ENCODE assay signal across 13 mouse cellular contexts in the genomic region with DNA sequence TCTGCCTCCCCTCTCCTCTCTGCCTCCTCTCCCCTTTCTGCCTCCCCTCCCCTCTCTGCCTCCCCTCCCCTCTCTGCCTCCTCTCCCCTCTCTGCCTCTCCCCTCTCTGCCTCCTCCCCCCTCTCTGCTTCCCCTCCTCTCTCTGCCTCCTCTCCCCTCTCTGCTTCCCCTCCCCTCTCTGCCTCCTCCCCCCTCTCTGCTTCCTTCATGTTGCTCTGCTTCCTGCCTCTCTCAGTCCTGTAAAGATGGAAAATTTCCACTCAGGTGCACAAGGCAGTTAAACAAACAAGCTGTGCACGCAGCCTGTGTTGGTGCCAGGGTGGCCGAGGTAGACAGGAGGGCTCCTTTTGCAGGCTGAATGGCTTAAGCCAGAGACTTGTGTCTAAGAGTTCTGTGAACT. TPM values are rescaled to one million over a fixed set of nuclear protein-coding genes. Genes with fewer than 3 reads are reported as not detected.
A peak's percentile ranks its signal among the peaks of the same experiment; 100 is the strongest.
DNase-seq lines count a peak whose midpoint lies in the region; ATAC-seq and TF ChIP-seq lines count a peak whose summit lies in the region.
"Had no signal": no experiment of that assay in that cellular context is flagged by ENCODE, and none has a peak within 500 bp of the region (broad histone marks: within the 10 kb centered on the region; RNA-seq: fewer than 3 reads in every experiment).

No protein-coding gene starts in this region.

- no peak for TF ChIP-seq CTCF in thymus, adult 2 months (IDR thresholded peaks at IDR 0.05; ENCODE audit: borderline replicate concordance, control insufficient read depth, extremely low read depth, insufficient read depth, low read length, poor library complexity)

- H3K27ac ChIP-seq in hindbrain, embryonic 10.5 days: peak overlapping the region; percentile 66; the same call in 1 of the 2 replicates
- no peak overlapping the region for H3K27ac ChIP-seq in hindbrain, embryonic 16.5 days (ENCODE audit: low read depth, low read length)
- H3K27ac ChIP-seq in embryonic facial prominence, embryonic 12.5 days: peak overlapping the region; percentile 57; the same call in 1 of the 2 replicates
- peak overlapping the region; percentile 94 for H3K27ac ChIP-seq in thymus, adult 2 months (ENCODE audit: control insufficient read depth, insufficient read depth, low read length)
- H3K27ac ChIP-seq: intestine, embryonic 15.5 days; neural tube, embryonic 12.5 days had no signal

- TF ChIP-seq POLR2A in thymus, adult 2 months (IDR thresholded peaks at IDR 0.05; ENCODE audit: control insufficient read depth, extremely low read depth, insufficient read depth, low read length, poor library complexity): no peak

- no peak overlapping the region for H3K4me2 ChIP-seq in hindbrain, embryonic 16.5 days (ENCODE audit: low read length)
- no peak overlapping the region for H3K4me2 ChIP-seq in embryonic facial prominence, embryonic 12.5 days (replicated peaks)
- H3K4me2 ChIP-seq: intestine, embryonic 15.5 days; liver, embryonic 11.5 days; neural tube, embryonic 12.5 days had no signal

- no peaks in the 10 kb centered on the region for H3K27me3 ChIP-seq in hindbrain, embryonic 10.5 days (ENCODE audit: insufficient read depth, poor library complexity, severe bottlenecking)
- no peaks in the 10 kb centered on the region for H3K27me3 ChIP-seq in hindbrain, embryonic 16.5 days (replicated peaks; ENCODE audit: control insufficient read depth, insufficient read depth, low read length)
- no peaks in the 10 kb centered on the region for H3K27me3 ChIP-seq in embryonic facial prominence, embryonic 12.5 days
- no peaks in the 10 kb centered on the region for H3K27me3 ChIP-seq in thymus, adult 2 months (ENCODE audit: control insufficient read depth, insufficient read depth, low read length)
- H3K27me3 ChIP-seq: intestine, embryonic 15.5 days; neural tube, embryonic 12.5 days had no signal

- ATAC-seq in hindbrain, embryonic 16.5 days: no peak
- no peak for ATAC-seq in embryonic facial prominence, embryonic 12.5 days (ENCODE audit: insufficient number of reproducible peaks, insufficient read depth, low FRiP score, low TSS enrichment)
- ATAC-seq in megakaryocyte-erythroid progenitor cell, adult 5-6 weeks (replicated peaks; ENCODE audit: low FRiP score, low TSS enrichment, poor library complexity, severe bottlenecking): no peak
- ATAC-seq: intestine, embryonic 15.5 days had no signal

- no peak for DNase-seq in hindbrain, embryonic 10.5 days (ENCODE audit: low spot score)
- DNase-seq in kidney, postnatal 4 days: peak; percentile 42 to 65
- DNase-seq in thymus, adult 2 months: peak; percentile 54
- DNase-seq in testis, postnatal 10 days (ENCODE audit: low spot score): no peak
- no peak for DNase-seq in left cerebral cortex, adult 8-10 months (ENCODE audit: low spot score in 2 of 2)
- DNase-seq: adrenal gland, adult 2 months; gastrocnemius, postnatal 14 days had no signal

- H3K9me3 ChIP-seq in hindbrain, embryonic 10.5 days: no peaks in the 10 kb centered on the region
- H3K9me3 ChIP-seq in hindbrain, embryonic 16.5 days (ENCODE audit: control insufficient read depth, low read length): no peaks in the 10 kb centered on the region
- H3K9me3 ChIP-seq in embryonic facial prominence, embryonic 12.5 days: no peaks in the 10 kb centered on the region
- H3K9me3 ChIP-seq: intestine, embryonic 15.5 days; neural tube, embryonic 12.5 days had no signal

- peaks cover 49% of the 10 kb centered on the region for H3K4me1 ChIP-seq in hindbrain, embryonic 10.5 days (replicated peaks)
- H3K4me1 ChIP-seq in hindbrain, embryonic 16.5 days (ENCODE audit: control insufficient read depth, insufficient read depth, low read depth, low read length): no peaks in the 10 kb centered on the region
- no peaks in the 10 kb centered on the region for H3K4me1 ChIP-seq in embryonic facial prominence, embryonic 12.5 days
- peaks cover 16% of the 10 kb centered on the region for H3K4me1 ChIP-seq in thymus, adult 2 months (replicated peaks; ENCODE audit: control insufficient read depth, insufficient read depth, low read length)
- H3K4me1 ChIP-seq: intestine, embryonic 15.5 days had no signal

- no peaks in the 10 kb centered on the region for H3K36me3 ChIP-seq in hindbrain, embryonic 10.5 days
- no peaks in the 10 kb centered on the region for H3K36me3 ChIP-seq in hindbrain, embryonic 16.5 days (ENCODE audit: control insufficient read depth, insufficient read depth, low read length)
- no peaks in the 10 kb centered on the region for H3K36me3 ChIP-seq in embryonic facial prominence, embryonic 12.5 days
- H3K36me3 ChIP-seq in thymus, adult 2 months (ENCODE audit: control insufficient read depth, insufficient read depth, low read length): no peaks in the 10 kb centered on the region
- H3K36me3 ChIP-seq: intestine, embryonic 15.5 days; neural tube, embryonic 12.5 days had no signal

- WGBS in hindbrain, embryonic 10.5 days: 37% methylated on average over 2 of the region's 2 CpGs
- WGBS in hindbrain, embryonic 16.5 days: 10% methylated on average over 2 of the region's 2 CpGs
- 15% methylated on average over 2 of the region's 2 CpGs for WGBS in embryonic facial prominence, embryonic 12.5 days
- WGBS in thymus, adult 2 months: 4% methylated on average over 2 of the region's 2 CpGs

- H3K9ac ChIP-seq in hindbrain, embryonic 16.5 days (ENCODE audit: low read depth, low read length): no peak overlapping the region
- H3K9ac ChIP-seq in embryonic facial prominence, embryonic 12.5 days: no peak overlapping the region
- H3K9ac ChIP-seq: intestine, embryonic 15.5 days; neural tube, embryonic 12.5 days had no signal

- H3K4me3 ChIP-seq in hindbrain, embryonic 10.5 days: no peak overlapping the region
- no peak overlapping the region for H3K4me3 ChIP-seq in hindbrain, embryonic 16.5 days (ENCODE audit: low read length)
- no peak overlapping the region for H3K4me3 ChIP-seq in embryonic facial prominence, embryonic 12.5 days
- no peak overlapping the region for H3K4me3 ChIP-seq in thymus, adult 2 months (ENCODE audit: control insufficient read depth, insufficient read depth, low read length)
- H3K4me3 ChIP-seq: intestine, embryonic 15.5 days; neural tube, embryonic 12.5 days had no signal

RNA-seq across cellular contexts. Expression of a gene that starts 15.8 kb away (rescaled TPM):
- polyA plus RNA-seq in hindbrain, embryonic 10.5 days (2016; fragmentation: Nextera tagmentation; extraction: Ambion mirVana): not detected in 2 replicates
- not detected in 2 replicates for polyA plus RNA-seq in hindbrain, embryonic 16.5 days (2015; fragmentation: Nextera tagmentation; extraction: Ambion mirVana)
- polyA plus RNA-seq in embryonic facial prominence, embryonic 12.5 days (2016; fragmentation: Nextera tagmentation; extraction: Ambion mirVana): not detected in 2 replicates
- polyA plus RNA-seq in thymus, adult 2 months (2012; rRNA removed): 0.06 and 0.32 TPM in 2 replicates
- not detected in 2 replicates for total RNA-seq in megakaryocyte-erythroid progenitor cell, adult 5-6 weeks (2014; fragmentation: Nextera tagmentation)
- total RNA-seq in megakaryocyte-erythroid progenitor cell, adult 5-6 weeks (2017): 0.50 TPM in 1 of 2 replicates, not detected in the other
- total RNA-seq in left cerebral cortex, adult 8-10 months (2022): not detected
- total RNA-seq: adrenal gland, adult 2 months; gastrocnemius, postnatal 14 days had no signal
- polyA plus RNA-seq: adrenal gland, adult 2 months; intestine, embryonic 15.5 days; liver, embryonic 11.5 days; neural tube, embryonic 12.5 days had no signal

RNA-seq across cellular contexts. Expression of a gene that starts 32.6 kb away (rescaled TPM):
- 2.2 and 3.4 TPM in 2 replicates for polyA plus RNA-seq in hindbrain, embryonic 10.5 days (2016; fragmentation: Nextera tagmentation; extraction: Ambion mirVana)
- 6.2 TPM in 2 replicates for polyA plus RNA-seq in hindbrain, embryonic 16.5 days (2015; fragmentation: Nextera tagmentation; extraction: Ambion mirVana)
- polyA plus RNA-seq in embryonic facial prominence, embryonic 12.5 days (2016; fragmentation: Nextera tagmentation; extraction: Ambion mirVana): 4.2 and 4.6 TPM in 2 replicates
- polyA plus RNA-seq in thymus, adult 2 months (2012; rRNA removed): 6.2 and 12.1 TPM in 2 replicates
- 3.6 TPM in 1 of 2 replicates, not detected in the other for total RNA-seq in megakaryocyte-erythroid progenitor cell, adult 5-6 weeks (2014; fragmentation: Nextera tagmentation)
- total RNA-seq in megakaryocyte-erythroid progenitor cell, adult 5-6 weeks (2017): 1.9 TPM in 1 of 2 replicates, not detected in the other
- 1 to 10 TPM; 1.6 to 3.0 (median 1.9) TPM for total RNA-seq in left cerebral cortex, adult 8-10 months (2022)

RNA-seq across cellular contexts. Expression of a gene that starts 44.6 kb away (rescaled TPM):
- polyA plus RNA-seq in hindbrain, embryonic 10.5 days (2016; fragmentation: Nextera tagmentation; extraction: Ambion mirVana): 3.7 and 4.9 TPM in 2 replicates
- 1.9 and 2.1 TPM in 2 replicates for polyA plus RNA-seq in hindbrain, embryonic 16.5 days (2015; fragmentation: Nextera tagmentation; extraction: Ambion mirVana)
- polyA plus RNA-seq in embryonic facial prominence, embryonic 12.5 days (2016; fragmentation: Nextera tagmentation; extraction: Ambion mirVana): 5.9 and 6.2 TPM in 2 replicates
- polyA plus RNA-seq in thymus, adult 2 months (2012; rRNA removed): 2.2 and 3.1 TPM in 2 replicates
- total RNA-seq in megakaryocyte-erythroid progenitor cell, adult 5-6 weeks (2014; fragmentation: Nextera tagmentation): not detected in 2 replicates
- total RNA-seq in megakaryocyte-erythroid progenitor cell, adult 5-6 weeks (2017): not detected in 2 replicates
- 1 to 10 TPM; 3.3 to 4.4 (median 4.1) TPM for total RNA-seq in left cerebral cortex, adult 8-10 months (2022)

Comparison
In these comparisons a context has a peak if more than half of its experiments do, and no peak if none do; other contexts are left out.
1. DNase-seq: peak in kidney, postnatal 4 days (2 of 2) and thymus, adult 2 months (single experiment); none in hindbrain, embryonic 10.5 days (single experiment), testis, postnatal 10 days (single experiment) and left cerebral cortex, adult 8-10 months (0 of 2).